Mouse (Mus musculus) liver, embryonic 14.5 days (tissue): ENCODE data around the gene Ovgp1. TPM values are rescaled to one million over a fixed set of nuclear protein-coding genes. Genes with fewer than 3 reads are reported as not detected.

ENCODE experiments used
- ATAC-seq: fragments of 200-750 bp; cut with Nextera tagmentation; 2 replicates; pipeline ENCODE4 v1.8.0; 2017; ENCODE audit warnings: moderate number of reproducible peaks, mild to moderate bottlenecking, moderate library complexity; ENCODE audit not compliant: insufficient read depth
- DNase-seq, 3 experiments: peaks; one replicate each; pipeline ENCODE4 v3.0.0-alpha.2; 2012 to 2013; ENCODE audit warnings: low read depth in 3 of 3, low spot score in 3 of 3
- H3K27ac ChIP-seq: fragments of 300-500 bp; sonication (generic); 2 replicates; pipeline ENCODE4 v1.5.1; 2014; ENCODE audit warnings: moderate library complexity, mild to moderate bottlenecking, control low read depth, inconsistent platforms
- H3K27me3 ChIP-seq: fragments of 300-500 bp; sonication (generic); 2 replicates; pipeline ENCODE4 v1.6.1; 2014; ENCODE audit warnings: mild to moderate bottlenecking, low read length, moderate library complexity; ENCODE audit not compliant: control insufficient read depth, insufficient read depth
- H3K36me3 ChIP-seq: fragments of 300-500 bp; sonication (generic); replicated peaks from 2 replicates; pipeline ENCODE4 v1.6.1; 2014; ENCODE audit warnings: low read depth; ENCODE audit not compliant: control insufficient read depth, insufficient read depth
- H3K4me1 ChIP-seq, 2 experiments: fragments of 200-500 bp in 1 of 2; fragments of 300-500 bp in 1 of 2; sonication (generic) in 1 of 2; replicated peaks; 2 replicates each; pipeline ENCODE4 v1.6.1; 2012 to 2014; ENCODE audit warnings: antibody characterized with exemption in 1 of 2, inconsistent platforms in 1 of 2, low read length in 1 of 2; ENCODE audit not compliant: control insufficient read depth in 2 of 2, insufficient read depth in 2 of 2
- H3K4me2 ChIP-seq: fragments of 300-500 bp; sonication (generic); 2 replicates; pipeline ENCODE4 v1.6.1; 2014; ENCODE audit warnings: low read depth, mild to moderate bottlenecking, control low read depth, moderate library complexity
- H3K4me3 ChIP-seq, 2 experiments: fragments of 200-500 bp in 1 of 2; fragments of 300-500 bp in 1 of 2; sonication (generic) in 1 of 2; 2 replicates each; pipeline ENCODE4 v1.5.1; 2012 to 2014; ENCODE audit warnings: low read depth in 2 of 2, low read length in 2 of 2, mild to moderate bottlenecking in 2 of 2, control low read depth in 1 of 2, inconsistent platforms in 1 of 2, moderate library complexity in 1 of 2; ENCODE audit not compliant: insufficient read depth in 1 of 2
- H3K9ac ChIP-seq: fragments of 300-500 bp; sonication (generic); replicated peaks from 2 replicates; pipeline ENCODE4 v1.6.1; 2014; ENCODE audit warnings: mild to moderate bottlenecking, control low read depth, moderate library complexity
- H3K9me3 ChIP-seq: fragments of 300-500 bp; sonication (generic); 2 replicates; pipeline ENCODE4 v1.6.1; 2016; ENCODE audit warnings: low read length, mixed read lengths; ENCODE audit not compliant: control insufficient read depth
- CTCF ChIP-seq: IDR thresholded peaks from 2 replicates; pipeline ENCODE4 v1.5.1; 2016; ENCODE audit warnings: antibody characterized with exemption, low read depth, control low read depth
- EP300 ChIP-seq: IDR thresholded peaks from 2 replicates; pipeline ENCODE4 v1.6.1; 2016; ENCODE audit warnings: antibody characterized with exemption, low read depth
- WGBS: fragments of 180-500 bp; shearing (Covaris S2); extraction: QIAGEN DNeasy Blood & Tissue Kit; methylation state at CpG from one replicate; pipeline ENCODE4 v1.1.7; 2014; ENCODE audit not compliant: insufficient replicate concordance; 5-methylcytosine and 5-hydroxymethylcytosine counted together
- polyA plus RNA-seq, 2 experiments: library from polyadenylated mRNA; depleted of rRNA in 1 of 2; stranded (reverse) in 1 of 2; unstranded in 1 of 2; fragments of >200 nt; fragmentation: Nextera tagmentation in 1 of 2; extraction: Ambion mirVana in 1 of 2; gene quantifications; 2 replicates each; pipeline versions ENCODE4 v1.2.1 to v1.2.3; 2012 to 2014

Ovgp1 gene
- polyA plus RNA-seq, 2 experiments = 0.24 to 1.2 TPM

DNA sequence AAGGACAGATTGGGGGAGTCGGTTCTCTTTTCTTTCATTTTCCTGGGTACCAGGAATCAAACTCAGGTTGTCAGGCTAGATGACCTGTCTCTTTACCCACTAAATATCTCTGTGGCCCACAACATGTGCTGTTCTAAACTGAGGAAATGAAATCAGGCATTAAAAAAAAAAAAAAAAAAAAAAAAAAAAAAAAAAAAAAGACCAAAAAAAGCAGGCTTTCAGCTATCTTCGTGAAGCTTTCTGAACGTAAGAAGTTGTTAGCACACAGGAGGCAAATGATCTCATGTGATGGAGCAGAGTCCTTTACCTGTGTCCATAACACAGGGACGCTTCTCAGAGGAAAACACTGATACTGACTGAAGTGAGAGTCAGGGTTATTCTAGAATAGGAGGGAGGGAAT lies 37.4 kb upstream of the Ovgp1 start:
- no peak for TF ChIP-seq EP300
- no peak for TF ChIP-seq CTCF

DNA sequence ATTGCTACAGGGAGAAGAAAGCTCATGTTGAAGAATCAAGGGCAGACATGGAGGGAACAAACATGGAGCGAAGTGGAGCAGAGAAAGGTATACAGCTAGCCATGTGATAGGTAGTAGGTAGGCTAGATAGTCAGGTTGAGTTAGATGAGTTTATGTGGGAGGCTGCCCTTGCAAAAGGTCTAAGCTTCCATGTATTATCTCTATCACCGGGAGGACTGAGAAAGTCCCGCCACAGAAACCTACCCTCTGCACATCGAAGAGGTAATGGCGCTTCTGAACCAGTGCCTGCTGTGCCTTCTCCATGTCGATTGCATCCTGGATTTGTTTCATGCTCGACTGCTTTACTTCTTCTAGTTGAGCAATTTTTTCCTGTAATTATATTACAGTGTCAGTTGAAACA lies 22.2 kb upstream of the Ovgp1 start:
- no peak for TF ChIP-seq CTCF
- no peak for TF ChIP-seq EP300
- no peak for ATAC-seq

More for the DNA sequence above, 37.4 kb upstream of the Ovgp1 start:
- H3K9ac ChIP-seq = no peak overlapping the region
- peaks cover 0 to 7% of the 10 kb centered on the region in 2 experiments; a peak in 2 of 4 replicates for H3K4me1 ChIP-seq
- ATAC-seq = no peak
- H3K27me3 ChIP-seq = no peaks in the 10 kb centered on the region
- H3K4me2 ChIP-seq = no peak overlapping the region
- no peak overlapping the region for H3K27ac ChIP-seq
- H3K9me3 ChIP-seq = no peaks in the 10 kb centered on the region
- DNase-seq = no peak
- 69% methylated on average over 4 of the region's 4 CpGs for WGBS
- H3K4me3 ChIP-seq = no peak overlapping the region
- peaks cover 5% of the 10 kb centered on the region for H3K36me3 ChIP-seq

DNA sequence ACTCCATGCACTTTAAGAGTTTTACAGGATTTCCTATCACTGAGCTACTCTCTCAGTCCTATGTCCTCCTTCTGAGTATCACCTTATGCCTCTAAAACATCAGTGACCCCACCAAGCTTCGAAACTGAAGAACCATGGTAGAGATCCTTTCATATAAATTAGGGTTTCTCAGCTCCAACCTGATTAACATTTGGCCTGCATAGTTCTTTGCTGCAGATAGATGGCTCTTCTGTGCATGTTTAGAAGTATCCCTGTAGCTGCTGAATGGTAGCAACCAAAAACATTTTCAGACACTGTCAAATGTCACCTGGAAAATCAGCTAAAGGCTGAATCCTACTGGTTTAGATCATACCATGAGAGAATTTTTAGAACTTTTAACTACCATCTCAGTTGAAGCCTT lies 16.3 kb upstream of the Ovgp1 start:
- no peak for TF ChIP-seq EP300
- no peak for TF ChIP-seq CTCF
- Histone ChIP-seq H3K4me1 (peaks cover 13% of the 10 kb centered on the region in 2 experiments), H3K36me3 (peaks cover 35% of the 10 kb centered on the region), H3K4me2 (peak overlapping the region; percentile 98), H3K9me3 (no peaks in the 10 kb centered on the region), H3K27me3 (no peaks in the 10 kb centered on the region), H3K9ac (peak overlapping the region; percentile 87), H3K4me3 (peak overlapping the region in 1 of 2 experiments; percentile 83; a peak in 2 of 4 replicates), H3K27ac (no peak overlapping the region)
- 80% methylated on average over 1 of the region's 1 CpGs for WGBS
- DNase-seq = no peak
- ATAC-seq = no peak

More for the DNA sequence above, 22.2 kb upstream of the Ovgp1 start:
- H3K9me3 ChIP-seq = no peaks in the 10 kb centered on the region
- peaks cover 62% of the 10 kb centered on the region for H3K36me3 ChIP-seq
- H3K27ac ChIP-seq = no peak overlapping the region
- no peak overlapping the region for H3K9ac ChIP-seq
- H3K4me3 ChIP-seq = no peak overlapping the region
- no peak for DNase-seq
- H3K27me3 ChIP-seq = no peaks in the 10 kb centered on the region
- H3K4me1 ChIP-seq = no peaks in the 10 kb centered on the region; a peak in 1 of 4 replicates
- H3K4me2 ChIP-seq = no peak overlapping the region
- 82% methylated on average over 7 of the region's 7 CpGs for WGBS

DNA sequence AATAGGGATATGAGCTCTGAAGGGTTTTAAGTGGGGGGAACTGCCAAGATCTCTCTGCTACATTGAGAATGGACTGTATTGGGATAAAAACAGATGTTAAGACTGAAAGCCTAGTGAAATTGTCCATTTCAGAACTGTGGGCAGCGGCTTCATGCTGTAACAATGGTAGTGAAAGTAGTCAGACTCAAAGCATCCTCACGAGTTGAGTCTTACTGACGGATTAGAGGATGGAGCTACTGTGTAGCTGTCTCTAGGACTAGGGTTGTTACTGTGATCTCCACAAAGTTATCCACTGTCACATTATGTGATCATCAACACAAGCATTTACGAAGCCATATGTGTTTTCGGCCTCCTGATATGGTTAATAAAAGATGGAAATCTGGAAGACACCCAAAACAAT lies 15.3 kb upstream of the Ovgp1 start:
- peaks cover 35% of the 10 kb centered on the region for H3K36me3 ChIP-seq
- H3K9me3 ChIP-seq = no peaks in the 10 kb centered on the region
- no peaks in the 10 kb centered on the region for H3K27me3 ChIP-seq
- no peak for DNase-seq
- peak overlapping the region; percentile 87 for H3K9ac ChIP-seq
- H3K4me3 ChIP-seq = peak overlapping the region; percentile 83 to 92
- ATAC-seq = no peak
- 35% methylated on average over 5 of the region's 5 CpGs for WGBS
- peak overlapping the region; percentile 98 for H3K4me2 ChIP-seq
- no peak for TF ChIP-seq EP300
- TF ChIP-seq CTCF = no peak
- H3K27ac ChIP-seq = peak overlapping the region; percentile 46
- H3K4me1 ChIP-seq = peaks cover 13% of the 10 kb centered on the region in 2 experiments

DNA sequence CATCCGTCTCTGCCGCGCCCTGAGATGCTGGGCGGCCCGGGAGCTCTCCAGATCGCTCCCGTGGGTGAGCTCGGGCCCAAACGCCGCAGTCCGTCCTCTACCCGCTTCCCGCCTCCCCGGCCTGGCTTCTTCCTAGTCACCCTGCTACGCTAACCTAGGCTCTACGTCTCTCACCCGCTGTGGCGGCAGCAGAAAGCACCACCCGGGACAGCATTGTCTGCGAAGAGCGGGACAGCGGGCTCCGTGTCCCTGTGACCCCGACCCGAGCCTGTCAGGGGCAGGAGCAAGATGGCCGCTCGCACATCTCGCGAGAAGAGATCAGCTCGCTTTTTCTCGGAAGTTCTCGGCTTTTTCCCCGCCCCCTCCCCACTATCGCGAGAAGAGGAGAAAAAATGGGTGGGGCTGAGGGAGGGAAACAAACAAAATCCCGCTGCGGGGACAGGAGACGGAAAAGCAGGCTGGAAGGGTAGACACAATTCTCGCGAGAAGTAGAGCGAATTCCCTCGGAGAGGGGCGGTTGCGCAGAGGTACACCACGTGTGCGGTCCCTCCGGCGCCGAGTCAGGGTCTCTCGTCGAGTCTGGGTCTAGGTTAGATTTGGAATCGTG lies 14.4 kb upstream of the Ovgp1 start, which contains the start of gene Wdr77:
Gene Wdr77, plus strand, starts transcription at position 396 of the 607 bp plus-strand sequence.
- peak; percentile 95 for ATAC-seq
- Histone ChIP-seq H3K4me3 (peak within 1 kb of the TSS; percentile 83 to 92), H3K9me3 (no peaks in the 10 kb centered on the region), H3K9ac (peak within 1 kb of the TSS; percentile 93), H3K27me3 (no peaks in the 10 kb centered on the region), H3K4me1 (peaks cover 13% of the 10 kb centered on the region in 2 experiments), H3K27ac (peak within 1 kb of the TSS; percentile 46), H3K4me2 (peak within 1 kb of the TSS; percentile 98), H3K36me3 (peaks cover 32% of the 10 kb centered on the region)
- WGBS = under 1% methylated on average over 52 of the region's 52 CpGs
- DNase-seq = peak; percentile 99 to 100 (median 100)
- TF ChIP-seq EP300 = peak; percentile 97
- TF ChIP-seq CTCF = no peak
